Mouse (Mus musculus) E14TG2a.4 (cell line): ENCODE data around the gene Kat6b.

Source experiments
- CTCF ChIP-seq: conservative IDR thresholded peaks from 2 replicates; pipeline ENCODE4 v1.5.1; 2014; ENCODE audit warnings: low read length
- NANOG ChIP-seq: IDR thresholded peaks from 2 replicates; pipeline ENCODE4 v1.6.1; 2014; ENCODE audit warnings: borderline replicate concordance, low read length, mixed read lengths
- POU5F1 ChIP-seq: IDR thresholded peaks from 2 replicates; pipeline ENCODE4 v1.6.1; 2014; ENCODE audit warnings: low read length, borderline replicate concordance

DNA sequence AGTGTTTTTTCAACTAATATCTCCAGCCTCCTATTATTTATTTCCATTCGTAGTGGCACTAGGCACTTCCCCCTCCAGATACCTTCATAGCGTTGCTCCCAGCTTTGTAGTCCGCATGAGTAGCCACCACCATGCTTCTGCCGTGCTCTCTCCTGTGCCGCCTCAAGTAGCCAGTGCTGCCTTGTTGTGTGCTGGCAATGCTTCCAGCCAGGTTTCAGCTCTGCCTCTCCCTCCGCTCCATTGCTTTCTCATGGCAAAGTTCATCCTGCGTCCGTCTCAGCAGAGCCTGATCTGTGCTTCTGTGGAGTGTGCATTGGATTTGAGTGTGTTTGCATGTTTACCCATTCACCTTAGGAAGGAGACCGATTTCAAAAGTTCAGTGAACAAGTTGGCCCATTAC lies 144.7 kb downstream of the Kat6b start:
- TF ChIP-seq CTCF (no peak), NANOG (no peak), POU5F1 (no peak)
